Mouse (Mus musculus) c-Kit-positive CD71-negative TER-119-negative erythroid progenitor cells, embryonic 14.5 days (primary cell): ENCODE results near the gene Jam2.

Source experiments
- DNase-seq: peaks from one replicate; pipeline ENCODE4 v3.0.0-alpha.2; 2013; ENCODE audit warnings: low read depth

Gene Jam2

GRCm38 (mm10) chr16:84853492-84853891 is 79.6 kb downstream of the Jam2 start:
- DNase-seq, result no peak

GRCm38 (mm10) chr16:84864656-84865055 is 90.7 kb downstream of the Jam2 start:
- no peak for DNase-seq

DNA sequence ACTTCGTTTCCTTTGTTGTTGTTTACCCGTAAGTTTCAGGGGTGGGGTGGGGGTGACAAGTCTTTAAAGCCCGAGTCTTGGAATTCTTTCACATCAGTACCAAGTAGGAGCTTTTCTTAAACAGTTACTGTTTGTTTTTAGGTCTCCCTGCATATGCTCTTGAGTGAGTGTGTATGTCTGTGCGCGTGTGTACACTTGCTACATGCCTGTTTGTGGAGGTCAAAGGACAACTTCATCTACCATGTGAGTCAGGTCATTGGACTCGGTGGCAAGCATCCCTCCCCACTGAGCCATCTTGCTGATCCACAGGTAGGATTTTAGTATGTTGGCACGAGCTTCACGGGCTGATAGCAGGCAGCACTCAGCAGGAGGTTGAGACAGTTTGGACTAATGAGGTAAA is 99.9 kb downstream of the Jam2 start:
- no peak for DNase-seq

DNA sequence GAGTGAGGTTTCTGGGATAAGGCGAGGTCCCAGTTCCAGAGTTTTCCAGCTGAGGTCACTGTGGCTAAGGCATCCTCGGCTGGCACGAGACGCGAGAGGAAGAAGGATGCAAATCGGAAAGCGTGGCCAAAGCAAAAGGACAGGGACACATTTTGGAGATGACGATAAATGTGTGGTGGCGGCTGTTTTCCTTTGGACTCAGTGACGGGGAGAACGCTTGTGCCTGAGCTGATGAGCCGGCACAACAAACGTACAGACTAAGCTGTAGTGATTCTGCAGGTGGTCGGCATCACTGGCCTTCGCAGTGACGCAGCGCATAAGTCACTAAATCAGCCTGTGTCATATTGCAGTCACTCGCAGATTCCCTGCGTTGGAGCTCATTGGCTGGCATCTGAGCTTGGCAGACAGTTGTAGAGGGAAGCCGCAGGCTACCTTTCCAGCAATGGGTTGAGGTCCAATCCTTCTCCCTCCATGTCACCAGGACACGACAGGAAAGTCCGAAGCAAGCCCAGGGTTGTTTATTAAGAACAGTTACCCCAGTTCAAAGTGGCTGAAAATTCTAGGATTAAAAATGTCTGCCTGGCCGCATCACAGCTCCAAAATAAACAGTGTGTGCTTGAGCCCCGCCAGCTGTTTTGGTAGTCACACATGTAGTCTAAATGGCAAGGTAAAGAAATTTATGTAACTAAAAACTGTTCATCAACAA is 101.2 kb downstream of the Jam2 start:
- DNase-seq, result no peak
